Mouse (Mus musculus) kidney, adult 18-20 months (tissue): ENCODE measurements around the gene Prkaa2.

Source experiments
- DNase-seq: peaks from one replicate; pipeline ENCODE4 v3.0.0; 2021

Gene Prkaa2

DNA sequence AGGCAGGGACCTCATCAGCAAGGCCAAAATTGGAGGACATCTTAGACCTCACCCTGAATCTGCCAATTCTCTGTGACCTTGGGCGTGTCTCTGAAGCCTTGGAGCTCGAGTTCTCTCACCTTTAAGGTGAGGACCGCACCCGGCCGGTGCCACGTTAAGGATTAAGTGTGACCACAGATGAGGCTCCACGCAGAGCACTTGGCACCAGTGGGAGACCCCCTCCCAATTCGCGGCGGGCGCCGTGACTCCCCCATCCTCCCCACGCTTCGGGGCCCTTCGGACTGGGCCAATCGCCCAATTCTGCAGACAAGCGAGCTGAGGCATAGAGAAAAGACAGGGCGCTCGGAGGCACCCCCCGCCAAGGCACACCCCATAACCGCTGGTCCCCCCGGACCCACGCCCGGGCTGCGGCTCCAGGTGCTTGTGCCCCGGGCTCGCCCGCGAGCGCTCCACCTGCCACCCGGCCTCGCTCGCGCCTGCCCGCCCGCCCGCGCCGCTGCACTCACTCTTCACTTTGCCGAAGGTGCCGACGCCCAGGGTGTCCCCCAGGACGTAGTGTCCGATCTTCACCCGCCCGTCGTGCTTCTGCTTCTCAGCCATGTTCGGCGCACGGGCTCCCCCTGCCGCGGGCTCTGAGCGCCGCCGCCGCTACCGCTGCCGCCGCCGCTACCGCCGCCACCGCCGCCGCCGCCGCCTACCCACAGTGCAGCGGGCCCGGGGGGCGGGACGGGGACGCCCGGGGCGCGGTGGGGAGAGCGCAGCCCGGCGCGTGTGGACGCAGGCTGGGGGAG is at the start of gene Prkaa2:
Gene Prkaa2, minus strand, starts transcription at position 692 of the 791 bp plus-strand sequence.
- DNase-seq: peak; percentile 87

- no peak for DNase-seq
Observed at GRCm38 (mm10) chr4:105159531-105159870, 49.8 kb upstream of the Prkaa2 start.

GRCm38 (mm10) chr4:105158651-105159530 is 49.2 kb upstream of the Prkaa2 start:
- DNase-seq: peak; percentile 32

DNA sequence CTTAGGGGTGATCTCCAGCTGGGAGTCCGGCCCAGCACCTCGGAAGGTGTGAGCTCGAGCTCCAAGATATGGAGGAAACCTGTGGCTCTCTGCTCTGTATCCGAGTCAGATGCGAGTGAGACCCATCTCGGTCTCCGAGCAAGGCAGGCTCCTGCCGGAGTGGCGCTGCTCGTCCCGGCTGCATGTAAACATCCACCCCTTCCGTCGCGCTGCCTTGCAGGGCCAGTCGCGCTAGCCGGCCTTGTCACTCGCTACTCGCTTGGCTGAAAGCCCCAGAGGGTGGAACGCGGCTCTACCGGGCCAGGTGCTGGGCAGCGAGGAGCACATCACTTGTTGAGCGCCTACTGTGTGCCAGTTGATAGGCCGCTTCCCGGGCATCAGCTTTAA is 48.5 kb upstream of the Prkaa2 start:
- DNase-seq: peak; percentile 88

DNA sequence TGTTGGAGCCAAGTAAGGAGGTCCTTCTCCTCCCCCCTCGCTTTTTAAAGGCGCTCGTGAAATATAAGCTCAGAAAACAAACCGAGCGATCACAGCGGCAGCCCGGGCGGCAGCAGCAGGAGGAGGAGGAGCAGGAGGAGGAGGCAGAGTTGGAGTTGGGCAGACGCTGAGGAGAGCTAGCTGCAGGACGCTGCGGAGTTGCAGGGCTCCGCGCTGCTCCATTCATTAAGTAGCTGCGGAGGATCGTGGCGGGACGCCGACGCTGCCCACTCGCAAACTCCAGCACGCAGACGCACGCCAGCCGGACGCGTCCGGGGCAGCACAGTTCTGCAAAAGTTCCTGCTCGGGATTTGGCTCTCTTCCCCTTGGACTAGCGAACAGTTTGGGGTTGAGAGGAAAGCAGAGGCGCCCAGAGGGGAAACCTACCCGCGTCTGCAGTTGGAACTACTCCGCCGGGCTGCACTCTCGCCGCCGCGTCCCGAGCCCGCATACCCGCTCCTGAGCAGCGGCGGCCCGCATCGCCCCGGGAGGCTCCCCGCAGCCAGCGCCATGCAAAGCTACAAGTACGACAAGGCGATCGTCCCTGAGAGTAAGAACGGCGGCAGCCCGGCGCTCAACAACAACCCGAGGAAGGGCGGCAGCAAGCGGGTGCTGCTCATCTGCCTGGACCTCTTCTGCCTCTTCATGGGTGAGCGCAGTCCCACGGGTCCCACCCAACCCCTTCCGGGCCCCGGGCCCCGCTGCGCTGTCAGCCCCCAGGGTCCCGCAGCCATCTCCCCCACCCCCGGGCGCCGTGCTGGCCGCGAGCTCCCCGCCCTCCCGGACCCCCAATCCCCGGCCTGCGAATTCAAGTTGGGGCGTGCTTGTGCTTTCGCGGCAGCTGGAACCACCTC is 47.8 kb upstream of the Prkaa2 start, which contains the start of gene Plpp3:
Gene Plpp3, plus strand, starts transcription at position 72 of the 893 bp plus-strand sequence.
- DNase-seq: peak; percentile 90

DNA sequence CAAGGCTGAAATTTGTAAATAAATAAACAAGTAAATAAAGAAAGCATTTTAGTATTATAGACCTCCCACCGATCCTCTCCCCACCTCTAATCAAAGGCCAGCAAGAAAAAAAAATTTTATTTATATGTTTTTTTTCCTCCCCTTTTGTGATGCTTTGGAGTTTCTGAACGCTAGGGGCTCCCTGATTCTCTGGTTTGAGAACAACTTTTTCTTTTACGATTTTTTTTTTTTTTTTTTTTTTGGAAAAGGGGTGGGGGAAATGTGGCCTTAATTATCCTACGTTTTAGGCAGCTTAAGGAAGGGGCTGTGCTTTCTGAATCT is 47.2 kb upstream of the Prkaa2 start:
- DNase-seq: no peak

DNA sequence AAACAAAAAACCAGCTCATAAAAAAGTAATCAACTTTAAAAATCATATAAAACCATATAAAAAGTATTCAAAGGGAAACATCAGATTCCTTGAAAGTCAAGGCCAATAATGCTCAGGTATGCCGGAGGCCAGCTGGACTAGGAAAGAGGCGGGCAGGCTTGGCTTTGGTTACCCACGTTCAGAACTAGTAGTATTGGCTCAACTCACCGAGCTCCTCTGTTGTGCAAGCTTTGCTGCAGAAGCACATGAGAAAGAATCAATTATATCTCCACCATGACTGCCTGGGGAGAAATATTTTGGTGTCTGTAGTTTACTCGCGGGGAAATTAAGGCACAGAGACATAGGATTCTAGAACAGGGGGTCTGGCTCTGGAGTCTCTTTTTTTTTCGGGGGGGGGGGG is 46.6 kb upstream of the Prkaa2 start:
- DNase-seq: no peak

- DNase-seq: no peak
Observed at GRCm38 (mm10) chr4:105153227-105153626, 43.5 kb upstream of the Prkaa2 start.

DNA sequence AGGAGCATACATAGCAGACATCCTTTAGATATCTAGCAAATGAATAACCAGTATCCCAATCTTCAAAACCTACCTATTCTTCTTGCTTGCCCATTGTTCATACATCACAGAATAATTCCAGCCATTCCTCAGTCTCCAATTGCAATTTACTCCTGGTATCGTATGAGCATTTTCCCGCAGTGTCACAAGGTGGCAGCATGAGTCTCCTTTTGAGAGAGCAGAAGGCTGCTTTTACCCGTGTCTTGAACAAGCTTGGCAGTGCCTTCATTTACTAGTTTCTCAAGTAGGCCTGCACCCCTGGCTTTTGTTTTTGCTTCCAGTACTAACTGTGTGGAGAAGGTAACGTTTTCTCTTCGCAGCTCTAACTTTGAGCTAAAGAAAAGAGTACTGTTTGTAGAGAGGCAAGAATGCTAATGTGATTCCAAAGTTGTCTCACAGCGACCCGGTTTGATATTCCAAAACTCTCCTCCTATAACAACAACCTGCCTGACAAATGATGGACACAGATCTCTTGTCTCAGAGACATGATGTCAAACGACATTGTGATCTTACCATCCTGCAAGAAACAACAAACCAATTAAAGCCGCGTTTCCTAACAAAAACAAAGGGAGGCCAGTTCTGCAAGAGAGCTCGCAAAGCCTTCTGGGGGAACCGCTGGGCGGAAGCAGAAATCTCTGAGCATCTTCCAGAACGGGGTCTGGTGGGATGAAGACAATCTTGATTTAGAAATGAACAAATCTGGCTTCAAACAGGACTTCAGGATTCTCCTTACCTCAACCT is 42.4 kb upstream of the Prkaa2 start:
- peak; percentile 82 for DNase-seq

DNA sequence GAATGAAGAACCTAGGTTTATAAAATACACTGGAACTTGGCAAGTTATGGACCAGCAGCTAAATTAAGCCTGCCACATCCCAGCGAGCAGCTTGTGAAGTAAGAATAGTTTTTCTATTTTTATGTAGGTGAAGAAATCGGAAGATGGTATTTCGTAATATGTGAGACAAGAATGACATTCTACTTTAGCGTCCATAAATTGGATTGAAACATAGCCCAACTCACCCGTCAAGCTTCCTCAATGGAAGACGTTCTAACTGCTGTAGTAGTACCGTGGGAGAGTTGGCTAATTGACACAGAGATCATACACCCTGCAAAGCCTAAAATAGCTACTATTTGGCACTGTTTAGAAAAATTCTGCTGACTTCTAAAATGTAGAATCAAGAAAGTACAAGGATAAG is 39.8 kb upstream of the Prkaa2 start:
- DNase-seq: no peak

- DNase-seq: no peak
Observed at GRCm38 (mm10) chr4:105133350-105134050, 23.8 kb upstream of the Prkaa2 start.

DNA sequence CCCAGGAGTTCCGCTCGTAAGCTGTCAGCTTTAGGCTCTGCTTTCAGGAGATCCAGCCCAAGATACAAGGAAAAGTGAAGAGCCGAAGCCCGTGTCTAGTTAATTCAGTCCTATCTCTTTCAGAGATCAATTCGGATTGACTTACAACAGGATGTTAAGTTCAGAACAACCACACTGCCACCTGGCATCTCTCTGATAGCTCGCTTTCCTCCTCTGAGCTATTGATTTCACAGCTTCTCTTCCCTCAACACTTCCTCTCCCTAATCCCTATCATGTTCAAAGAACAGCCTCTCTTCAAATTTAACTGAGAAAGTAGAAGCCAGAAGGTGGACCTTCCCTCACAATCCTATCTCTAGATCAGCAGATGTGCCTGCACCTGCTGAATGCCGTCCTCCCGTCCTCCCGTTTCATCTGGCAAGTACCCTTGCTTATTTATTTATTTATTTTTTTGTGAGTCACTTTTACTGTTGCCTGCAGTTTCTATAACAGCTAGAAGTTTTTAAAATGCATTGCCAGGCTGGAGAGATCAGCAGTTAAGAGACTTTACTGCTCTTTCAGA is 22.1 kb upstream of the Prkaa2 start:
- no peak for DNase-seq

- DNase-seq: no peak
Observed at GRCm38 (mm10) chr4:105129212-105129611, 19.5 kb upstream of the Prkaa2 start.

DNA sequence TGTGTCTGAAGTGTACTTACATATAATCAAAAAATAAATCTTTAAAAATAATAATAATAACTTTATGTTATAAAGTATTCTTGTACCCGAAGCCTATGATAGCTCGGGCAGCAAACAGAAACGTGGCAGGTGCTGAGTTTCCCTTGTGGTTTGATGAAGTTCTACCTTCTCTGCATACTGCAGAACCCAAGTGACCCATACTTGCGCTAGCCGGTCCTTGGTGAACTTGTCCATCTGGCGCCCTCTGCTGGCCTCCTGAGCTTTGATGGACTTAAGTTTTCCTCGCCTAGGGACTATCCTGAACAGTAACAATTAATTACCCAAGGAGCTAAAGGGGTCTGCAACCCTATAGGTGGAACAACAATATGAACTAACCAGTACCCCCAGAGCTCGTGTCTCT is 12.7 kb upstream of the Prkaa2 start:
- DNase-seq: peak; percentile 88

GRCm38 (mm10) chr4:105121081-105121480 is 11.4 kb upstream of the Prkaa2 start:
- no peak for DNase-seq

- DNase-seq: no peak
Observed at GRCm38 (mm10) chr4:105113468-105113867, 3.8 kb upstream of the Prkaa2 start.

GRCm38 (mm10) chr4:105113042-105113441 is 3.4 kb upstream of the Prkaa2 start:
- no peak for DNase-seq

- DNase-seq: no peak
Observed at GRCm38 (mm10) chr4:105111770-105112169, 2.1 kb upstream of the Prkaa2 start.

- no peak for DNase-seq
Observed at GRCm38 (mm10) chr4:105110684-105111035, 970 bp upstream of the Prkaa2 start.

DNA sequence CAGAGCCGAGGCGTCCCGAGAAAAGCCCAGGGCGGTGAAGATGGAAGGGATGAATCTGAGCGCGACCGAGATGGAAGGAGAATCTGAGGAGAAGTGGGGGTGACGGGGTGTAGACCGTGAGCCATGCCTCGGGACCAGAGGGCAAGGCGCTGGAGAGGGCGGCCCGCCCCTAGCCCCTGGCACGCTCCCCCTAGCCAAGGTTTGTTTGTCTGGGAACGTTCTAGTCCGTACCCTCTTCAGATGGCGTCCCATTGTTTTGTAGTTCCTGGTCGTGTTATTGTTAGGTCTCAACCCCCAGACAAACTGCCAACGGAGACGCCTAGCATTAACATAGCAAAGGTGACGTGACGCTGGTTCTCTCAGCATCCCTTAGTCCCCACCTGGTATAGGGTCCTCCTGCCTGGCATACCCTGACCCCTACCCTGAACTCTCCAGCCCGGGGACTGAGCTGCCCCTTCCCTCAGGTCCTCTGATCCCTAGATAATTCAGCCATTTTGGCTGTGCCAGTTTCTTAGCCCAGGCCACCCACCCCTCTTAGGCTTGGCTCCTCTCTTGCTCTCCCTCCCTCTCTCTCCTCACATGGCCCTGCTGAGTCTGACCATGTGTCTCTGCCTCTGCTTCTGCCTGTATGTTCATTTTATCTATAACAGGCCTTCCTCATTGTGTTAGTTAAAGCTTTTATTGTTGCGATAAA is 447 bp upstream of the Prkaa2 start:
- no peak for DNase-seq
